Mouse (Mus musculus): ENCODE data around the gene Utp4. TPM values are rescaled to one million over a fixed set of nuclear protein-coding genes. Genes with fewer than 3 reads are reported as not detected.
"Not testable (repeated sequence)": the region's sequence is repeated elsewhere in the genome, so short reads cannot be mapped to it uniquely, and the experiment has no call there.

Utp4 gene
- total and polyA plus RNA-seq, 3 experiments = 80.6 to 202 (median 156) TPM

DNA sequence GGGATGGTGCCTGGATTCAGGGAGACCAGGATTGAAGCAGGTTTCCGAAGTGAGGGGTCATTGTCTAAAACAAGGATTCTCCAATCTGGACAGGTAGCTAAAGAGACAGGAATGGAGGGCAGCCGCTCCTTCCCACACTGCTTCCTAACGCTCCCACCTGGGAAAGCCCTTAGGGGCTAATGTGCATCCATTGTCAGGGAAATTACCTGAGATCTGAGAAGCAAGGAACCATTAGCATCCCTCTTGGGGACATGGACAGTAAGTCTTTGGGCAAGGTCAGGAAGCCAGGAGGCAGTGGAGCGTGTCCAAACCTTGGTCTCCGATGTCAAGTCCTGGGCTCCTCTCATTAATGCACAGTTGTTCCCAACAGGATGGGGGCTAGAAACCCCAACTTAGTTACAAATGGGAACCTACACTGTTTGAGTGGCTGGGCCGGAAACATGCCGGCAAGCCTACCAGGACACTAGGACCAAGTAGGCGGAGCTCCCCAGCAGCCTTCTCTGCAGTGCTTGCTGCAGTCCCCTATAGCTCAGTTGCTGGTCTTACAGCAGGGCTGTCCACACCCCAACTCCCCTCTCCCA lies 20.9 kb upstream of the Utp4 start:
- dilution Hi-C loops (cut with MboI; ENCODE audit: extremely low pct_ligation_motif_present, extremely low pct_unique_long_range_greater_than_20kb, low sequenced_read_pairs) = no loop called here
- no peak overlapping the region for H3K4me2 ChIP-seq (ENCODE audit: insufficient read depth, low read depth, poor library complexity, severe bottlenecking)

GRCm38 (mm10) chr8:106880121-106880707 lies 13.2 kb upstream of the Utp4 start:
- in situ Hi-C loops (cut with MboI; ENCODE audit: low pct_ligation_motif_present, low pct_unique_long_range_greater_than_20kb, low sequenced_read_pairs) = no loop called here
- peaks cover 46 to 93% of the 10 kb centered on the region in 2 experiments for H3K36me3 ChIP-seq (replicated peaks in 1 of 2; ENCODE audit: control insufficient read depth in 1 of 2, insufficient read depth in 1 of 2, low read length in 1 of 2)
- TF ChIP-seq POLR2AphosphoS2 (IDR thresholded peaks at IDR 0.05; ENCODE audit: low read depth, low read length) (no peak), TCF12 (IDR thresholded peaks at IDR 0.05; ENCODE audit: low read depth, low read length) (no peak), E2F4 (IDR thresholded peaks at IDR 0.05; ENCODE audit: insufficient replicate concordance, low read depth, low read length) (no peak), ZKSCAN1 (IDR thresholded peaks at IDR 0.05; ENCODE audit: borderline replicate concordance, low read depth, low read length) (no peak), USF2 (conservative IDR thresholded peaks at IDR 0.05; ENCODE audit: low read depth, low read length) (no peak), MEF2A (IDR thresholded peaks at IDR 0.05; ENCODE audit: borderline replicate concordance, low read depth, low read length) (no peak), JUND (conservative IDR thresholded peaks at IDR 0.05; ENCODE audit: low read depth, low read length) (no peak), GABPA (IDR thresholded peaks at IDR 0.05; ENCODE audit: insufficient replicate concordance, low read depth, low read length) (no peak), NELFE (IDR thresholded peaks at IDR 0.05; ENCODE audit: low read depth, low read length) (no peak), CHD1 (IDR thresholded peaks at IDR 0.05; ENCODE audit: low read depth, low read length) (no peak), RCOR1 (conservative IDR thresholded peaks at IDR 0.05; ENCODE audit: low read depth, low read length) (no peak)

More for the DNA sequence above, 20.9 kb upstream of the Utp4 start:
- Histone ChIP-seq H3K79me2 (replicated peaks; ENCODE audit: control insufficient read depth, extremely low read depth, insufficient read depth, poor library complexity, severe bottlenecking) (no peaks in the 10 kb centered on the region), H3K9me3 (replicated peaks; ENCODE audit: low read length) (no peaks in the 10 kb centered on the region), H3K4me1 (ENCODE audit: control insufficient read depth in 1 of 2, insufficient read depth in 2 of 2) (no peaks in the 10 kb centered on the region), H3K4me3 (replicated peaks in 1 of 3; ENCODE audit: low read depth in 2 of 3, low read length in 2 of 3, poor library complexity in 1 of 3) (no peak overlapping the region), H3K36me3 (replicated peaks in 1 of 2; ENCODE audit: control insufficient read depth in 1 of 2, insufficient read depth in 1 of 2, low read length in 1 of 2) (peaks cover 6 to 59% of the 10 kb centered on the region in 2 experiments), H3K9ac (ENCODE audit: insufficient read depth, low read depth) (no peak overlapping the region), H3K27ac (ENCODE audit: insufficient read depth, low read depth) (no peak overlapping the region), H3K27me3 (replicated peaks) (no peaks in the 10 kb centered on the region)
- in situ Hi-C loops (cut with MboI; ENCODE audit: low pct_ligation_motif_present, low pct_unique_long_range_greater_than_20kb, low sequenced_read_pairs) = no loop called here
- no peak for DNase-seq (ENCODE audit: extremely low read depth)
- no peak for TF ChIP-seq UBTF (IDR thresholded peaks at IDR 0.05; ENCODE audit: low read depth, low read length)
- TF ChIP-seq HCFC1 (IDR thresholded peaks at IDR 0.05; ENCODE audit: low read depth, low read length) = no peak
- TF ChIP-seq ZKSCAN1 (IDR thresholded peaks at IDR 0.05; ENCODE audit: borderline replicate concordance, low read depth, low read length) = no peak
- no peak for TF ChIP-seq MAX (IDR thresholded peaks at IDR 0.05; ENCODE audit: low read length)
- no peak for TF ChIP-seq CHD2 (IDR thresholded peaks at IDR 0.05; ENCODE audit: low read length)
- no peak for TF ChIP-seq CTCF (conservative IDR thresholded peaks at IDR 0.05 in 1 of 2, IDR thresholded peaks at IDR 0.05 in 1 of 2; ENCODE audit: low read depth in 2 of 2, low read length in 2 of 2)
- no peak for TF ChIP-seq MAZ (IDR thresholded peaks at IDR 0.05; ENCODE audit: low read depth, low read length)
- TF ChIP-seq USF1 (IDR thresholded peaks at IDR 0.05; ENCODE audit: low read depth, low read length) = no peak
- TF ChIP-seq ZC3H11A (IDR thresholded peaks at IDR 0.05; ENCODE audit: low read depth, low read length) = no peak
- no peak for TF ChIP-seq PAX5 (IDR thresholded peaks at IDR 0.05; ENCODE audit: low read length)
- no peak for TF ChIP-seq TCF12 (IDR thresholded peaks at IDR 0.05; ENCODE audit: low read depth, low read length)
- no peak for TF ChIP-seq IRF4 (IDR thresholded peaks at IDR 0.05; ENCODE audit: low read depth, low read length)
- no peak for TF ChIP-seq RCOR1 (conservative IDR thresholded peaks at IDR 0.05; ENCODE audit: low read depth, low read length)
- TF ChIP-seq SMC3 (IDR thresholded peaks at IDR 0.05; ENCODE audit: low read depth, low read length) = no peak
- no peak for TF ChIP-seq CHD1 (IDR thresholded peaks at IDR 0.05; ENCODE audit: low read depth, low read length)
- no peak for TF ChIP-seq RAD21 (IDR thresholded peaks at IDR 0.05; ENCODE audit: low read depth, low read length)

DNA sequence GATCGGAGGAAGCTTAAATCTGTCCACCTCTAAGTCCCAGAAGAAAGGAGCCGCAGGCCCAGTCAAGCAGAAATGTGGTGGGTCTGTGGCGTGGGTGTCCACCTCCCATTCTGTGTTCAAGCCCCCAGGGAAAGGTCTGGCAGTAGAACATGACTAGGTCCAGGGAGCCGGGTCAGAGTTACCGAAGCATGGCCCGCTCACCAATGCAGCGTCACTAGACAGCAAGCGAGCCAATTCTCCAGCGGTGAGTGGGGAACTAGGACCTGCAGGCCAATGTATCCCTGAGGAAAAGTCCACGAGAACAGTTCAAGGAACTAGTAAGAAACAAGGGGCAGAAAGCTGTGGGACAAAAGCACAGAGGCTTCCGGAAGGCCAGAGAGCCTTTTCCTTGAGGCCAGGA lies 9.3 kb upstream of the Utp4 start:
- H3K79me2 ChIP-seq (replicated peaks; ENCODE audit: control insufficient read depth, extremely low read depth, insufficient read depth, poor library complexity, severe bottlenecking) = peaks cover 30% of the 10 kb centered on the region
- H3K9me3 ChIP-seq (replicated peaks; ENCODE audit: low read length); in situ Hi-C loops (cut with MboI; ENCODE audit: low pct_ligation_motif_present, low pct_unique_long_range_greater_than_20kb, low sequenced_read_pairs); dilution Hi-C loops (cut with MboI; ENCODE audit: extremely low pct_ligation_motif_present, extremely low pct_unique_long_range_greater_than_20kb, low sequenced_read_pairs); H3K27ac ChIP-seq (ENCODE audit: insufficient read depth, low read depth); DNase-seq (ENCODE audit: extremely low read depth); H3K9ac ChIP-seq (ENCODE audit: insufficient read depth, low read depth); H3K4me3 ChIP-seq (replicated peaks in 1 of 3; ENCODE audit: low read depth in 2 of 3, low read length in 2 of 3, poor library complexity in 1 of 3); H3K4me2 ChIP-seq (ENCODE audit: insufficient read depth, low read depth, poor library complexity, severe bottlenecking); H3K27me3 ChIP-seq (replicated peaks): not testable (repeated sequence)
- peaks cover 59 to 85% of the 10 kb centered on the region in 2 experiments for H3K36me3 ChIP-seq (replicated peaks in 1 of 2; ENCODE audit: control insufficient read depth in 1 of 2, insufficient read depth in 1 of 2, low read length in 1 of 2)
- H3K4me1 ChIP-seq (ENCODE audit: control insufficient read depth in 1 of 2, insufficient read depth in 2 of 2) = peaks cover 3 to 28% of the 10 kb centered on the region in 2 experiments; a peak in 3 of 4 replicates

More at GRCm38 (mm10) chr8:106880121-106880707, 13.2 kb upstream of the Utp4 start:
- Histone ChIP-seq H3K27ac (ENCODE audit: insufficient read depth, low read depth) (no peak overlapping the region), H3K79me2 (replicated peaks; ENCODE audit: control insufficient read depth, extremely low read depth, insufficient read depth, poor library complexity, severe bottlenecking) (no peaks in the 10 kb centered on the region), H3K9ac (ENCODE audit: insufficient read depth, low read depth) (no peak overlapping the region), H3K4me2 (ENCODE audit: insufficient read depth, low read depth, poor library complexity, severe bottlenecking) (no peak overlapping the region), H3K4me3 (replicated peaks in 1 of 3; ENCODE audit: low read depth in 2 of 3, low read length in 2 of 3, poor library complexity in 1 of 3) (no peak overlapping the region), H3K27me3 (replicated peaks) (no peaks in the 10 kb centered on the region), H3K4me1 (ENCODE audit: control insufficient read depth in 1 of 2, insufficient read depth in 2 of 2) (peaks cover 0 to 12% of the 10 kb centered on the region in 2 experiments; a peak in 2 of 4 replicates), H3K9me3 (replicated peaks; ENCODE audit: low read length) (no peaks in the 10 kb centered on the region)
- no peak for DNase-seq (ENCODE audit: extremely low read depth)
- dilution Hi-C loops (cut with MboI; ENCODE audit: extremely low pct_ligation_motif_present, extremely low pct_unique_long_range_greater_than_20kb, low sequenced_read_pairs) = no loop called here

All from CH12.LX (cell line).